Mouse (Mus musculus) duodenum, adult 2 months (tissue): ENCODE data around the gene C2cd3. TPM values are rescaled to one million over a fixed set of nuclear protein-coding genes. Genes with fewer than 3 reads are reported as not detected.

ENCODE experiments used
- polyA plus RNA-seq: library from polyadenylated mRNA; depleted of rRNA; stranded (reverse); fragments of >200 nt; gene quantifications from 2 replicates; pipeline ENCODE4 v1.2.3, GENCODE M21; 2012; ENCODE audit warnings: low replicate concordance; rRNA removed

The C2cd3 gene
- polyA plus RNA-seq: 8.4 and 18.8 TPM in 2 replicates

GRCm38 (mm10) chr7:100371495-100372451, at the start of gene C2cd3, which contains the start of gene Ppme1:
Gene C2cd3, plus strand, starts transcription at chr7:100372233.
Gene Ppme1, minus strand, starts transcription at chr7:100372307.

GRCm38 (mm10) chr7:100472777-100473176, 100.7 kb downstream of the C2cd3 start, which contains the start of gene Ucp3:
Gene Ucp3, plus strand, starts transcription at chr7:100472990.

GRCm38 (mm10) chr7:100493117-100493483, 121.1 kb downstream of the C2cd3 start, which contains the start of gene Ucp2:
Gene Ucp2, plus strand, starts transcription at chr7:100493337.

DNA sequence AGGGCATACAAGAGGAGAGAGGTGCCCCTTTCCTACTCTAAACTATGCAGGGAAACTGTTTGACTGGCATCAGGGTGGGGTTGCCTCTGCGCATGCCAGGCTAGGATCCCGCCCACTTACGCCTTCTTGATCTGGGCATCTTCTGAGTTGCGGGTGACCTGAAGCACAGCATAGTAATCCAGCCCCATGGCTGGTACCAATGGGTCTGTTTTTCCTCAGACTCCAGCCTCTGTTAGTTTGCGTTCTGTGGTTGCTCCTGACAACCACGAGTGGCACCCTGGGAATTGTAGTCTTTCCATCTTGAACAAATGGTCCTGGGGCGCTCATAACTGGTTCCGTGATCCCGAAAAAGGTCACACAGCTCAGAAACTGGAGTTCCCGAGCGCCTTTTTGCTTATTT, 142.5 kb downstream of the C2cd3 start, which contains the start of gene Dnajb13:
TSS of gene Dnajb13 (minus strand) at position 388 of the 400 bp plus-strand sequence.

Other genes with a start within 250 kb of the C2cd3 start
- gene Lipt2, start 213.0 kb upstream of the C2cd3 start, polyA plus RNA-seq: 15.2 and 16.9 TPM in 2 replicates
- gene Kcne3, start 195.7 kb upstream of the C2cd3 start, polyA plus RNA-seq: 70.9 and 195 TPM in 2 replicates
- 0.82 and 4.2 TPM in 2 replicates for gene Pgm2l1, start 144.8 kb upstream of the C2cd3 start, polyA plus RNA-seq
- 0.11 and 0.15 TPM in 2 replicates for gene P4ha3, start 86.7 kb upstream of the C2cd3 start, polyA plus RNA-seq
- gene Ppme1, start 74 bp downstream of the C2cd3 start, polyA plus RNA-seq: 58.7 and 206 TPM in 2 replicates
- gene Ucp3, start 100.8 kb downstream of the C2cd3 start, polyA plus RNA-seq: 0.41 TPM in 2 replicates
- gene Ucp2, start 121.1 kb downstream of the C2cd3 start, polyA plus RNA-seq: 908 and 1,967 TPM in 2 replicates
- 0.36 TPM in 1 of 2 replicates, not detected in the other for gene Dnajb13, start 142.7 kb downstream of the C2cd3 start, polyA plus RNA-seq
- 9.2 and 14.8 TPM in 2 replicates for gene Coa4, start 164.8 kb downstream of the C2cd3 start, polyA plus RNA-seq
- 26.5 and 34.5 TPM in 2 replicates for gene Rab6a, start 235.2 kb downstream of the C2cd3 start, polyA plus RNA-seq
- 4.8 and 5.2 TPM in 2 replicates for gene Mrpl48, start 236.1 kb downstream of the C2cd3 start, polyA plus RNA-seq